Mouse (Mus musculus) heart, embryonic 11.5 days (tissue): Measurements from ENCODE around the gene Eif4e1b. TPM values are rescaled to one million over a fixed set of nuclear protein-coding genes. Genes with fewer than 3 reads are reported as not detected.
A peak's percentile ranks its signal among the peaks of the same experiment; 100 is the strongest.

Experiments used
- ATAC-seq: fragments of 200-750 bp; cut with Nextera tagmentation; replicated peaks from 2 replicates; pipeline ENCODE4 v1.8.0; 2017; ENCODE audit warnings: moderate library complexity; ENCODE audit not compliant: insufficient number of reproducible peaks, low FRiP score, low TSS enrichment
- H3K27ac ChIP-seq: fragments of 300-500 bp; sonication (generic); 2 replicates; pipeline ENCODE4 v1.5.1; 2014; ENCODE audit warnings: mild to moderate bottlenecking, low read depth, low read length
- H3K27me3 ChIP-seq: fragments of 300-500 bp; sonication (generic); 2 replicates; pipeline ENCODE4 v1.6.1; 2014; ENCODE audit warnings: mild to moderate bottlenecking, low read length, mixed read lengths; ENCODE audit not compliant: control insufficient read depth, insufficient read depth
- H3K36me3 ChIP-seq: fragments of 300-500 bp; sonication (generic); 2 replicates; pipeline ENCODE4 v1.6.1; 2014; ENCODE audit warnings: mild to moderate bottlenecking, low read length, moderate library complexity, mixed read lengths; ENCODE audit not compliant: control insufficient read depth, insufficient read depth
- H3K4me1 ChIP-seq: fragments of 300-500 bp; sonication (generic); 2 replicates; pipeline ENCODE4 v1.6.1; 2014; ENCODE audit warnings: low read length; ENCODE audit not compliant: control insufficient read depth, insufficient read depth
- H3K4me2 ChIP-seq: fragments of 300-500 bp; sonication (generic); 2 replicates; pipeline ENCODE4 v1.6.1; 2014; ENCODE audit warnings: mild to moderate bottlenecking, moderate library complexity
- H3K4me3 ChIP-seq: fragments of 300-500 bp; sonication (generic); 2 replicates; pipeline ENCODE4 v1.5.1; 2014; ENCODE audit warnings: low read depth, low read length
- H3K9ac ChIP-seq: fragments of 300-500 bp; sonication (generic); 2 replicates; pipeline ENCODE4 v1.6.1; 2014; ENCODE audit warnings: mild to moderate bottlenecking, low read depth, low read length, moderate library complexity
- H3K9me3 ChIP-seq: fragments of 300-500 bp; sonication (generic); replicated peaks from 2 replicates; pipeline ENCODE4 v1.6.1; 2016; ENCODE audit warnings: low read length; ENCODE audit not compliant: control insufficient read depth
- WGBS: fragments of 180-500 bp; shearing (Covaris S2); extraction: QIAGEN DNeasy Blood & Tissue Kit; methylation state at CpG from one replicate; pipeline ENCODE4 v1.1.7; 2014; ENCODE audit not compliant: insufficient replicate concordance; 5-methylcytosine and 5-hydroxymethylcytosine counted together
- polyA plus RNA-seq: library from polyadenylated mRNA; unstranded; fragments of >200 nt; fragmentation: Nextera tagmentation; extraction: Ambion mirVana; gene quantifications from 2 replicates; pipeline ENCODE4 v1.2.1, GENCODE M21; 2014

Eif4e1b gene
- polyA plus RNA-seq, 1 experiment from 2014 or later, result not detected

GRCm38 (mm10) chr13:54757093-54757830 lies 26.5 kb upstream of the Eif4e1b start:
- Histone ChIP-seq H3K9ac (no peak overlapping the region), H3K4me1 (peaks cover 8% of the 10 kb centered on the region; the same call in 1 of the 2 replicates), H3K9me3 (no peaks in the 10 kb centered on the region), H3K4me3 (peak overlapping the region; percentile 37; the same call in 1 of the 2 replicates), H3K4me2 (peak overlapping the region; percentile 66), H3K36me3 (no peaks in the 10 kb centered on the region), H3K27ac (no peak overlapping the region), H3K27me3 (peaks cover 48% of the 10 kb centered on the region)
- 44% methylated on average over 10 of the region's 10 CpGs for WGBS
- no peak for ATAC-seq

- H3K4me2 ChIP-seq, result peak overlapping the region; percentile 66
- peaks cover 8% of the 10 kb centered on the region; the same call in 1 of the 2 replicates for H3K4me1 ChIP-seq
- peak overlapping the region; percentile 37 for H3K4me3 ChIP-seq
- H3K9ac ChIP-seq, result no peak overlapping the region
- ATAC-seq, result peak; percentile 70
- H3K36me3 ChIP-seq, result no peaks in the 10 kb centered on the region
- no peak overlapping the region for H3K27ac ChIP-seq
- no peaks in the 10 kb centered on the region for H3K9me3 ChIP-seq
- H3K27me3 ChIP-seq, result peaks cover 53% of the 10 kb centered on the region
- under 1% methylated on average over 43 of the region's 43 CpGs for WGBS
These were observed 25.6 kb upstream of the Eif4e1b start for GRCm38 (mm10) chr13:54758045-54758755.

- Histone ChIP-seq H3K9ac (no peak overlapping the region), H3K4me2 (peak overlapping the region; percentile 66), H3K9me3 (no peaks in the 10 kb centered on the region), H3K4me3 (peak overlapping the region; percentile 37), H3K27me3 (peaks cover 60% of the 10 kb centered on the region), H3K27ac (no peak overlapping the region), H3K4me1 (peaks cover 8% of the 10 kb centered on the region; the same call in 1 of the 2 replicates), H3K36me3 (no peaks in the 10 kb centered on the region)
- under 1% methylated on average over 29 of the region's 29 CpGs for WGBS
- ATAC-seq, result no peak
These were observed 24.9 kb upstream of the Eif4e1b start for GRCm38 (mm10) chr13:54758756-54759470.

GRCm38 (mm10) chr13:54759496-54759895 lies 24.3 kb upstream of the Eif4e1b start:
- Histone ChIP-seq H3K9ac (no peak overlapping the region), H3K4me2 (no peak overlapping the region), H3K27me3 (peaks cover 66% of the 10 kb centered on the region), H3K4me3 (no peak overlapping the region), H3K9me3 (no peaks in the 10 kb centered on the region), H3K27ac (no peak overlapping the region), H3K4me1 (peaks cover 8% of the 10 kb centered on the region; the same call in 1 of the 2 replicates), H3K36me3 (no peaks in the 10 kb centered on the region)
- ATAC-seq, result no peak
- 21% methylated on average over 7 of the region's 7 CpGs for WGBS

- H3K9me3 ChIP-seq, result no peaks in the 10 kb centered on the region
- H3K36me3 ChIP-seq, result no peaks in the 10 kb centered on the region
- H3K4me2 ChIP-seq, result no peak overlapping the region
- no peak overlapping the region for H3K4me3 ChIP-seq
- H3K27me3 ChIP-seq, result peaks cover 74% of the 10 kb centered on the region
- no peak for ATAC-seq
- 54% methylated on average over 8 of the region's 8 CpGs for WGBS
- H3K9ac ChIP-seq, result no peak overlapping the region
- H3K27ac ChIP-seq, result no peak overlapping the region
- H3K4me1 ChIP-seq, result peaks cover 8% of the 10 kb centered on the region; the same call in 1 of the 2 replicates
These were observed 23.5 kb upstream of the Eif4e1b start for GRCm38 (mm10) chr13:54760164-54760795.

GRCm38 (mm10) chr13:54760906-54761305 lies 22.9 kb upstream of the Eif4e1b start:
- Histone ChIP-seq H3K4me2 (no peak overlapping the region), H3K27me3 (peaks cover 77% of the 10 kb centered on the region), H3K4me1 (peaks cover 8% of the 10 kb centered on the region; the same call in 1 of the 2 replicates), H3K27ac (no peak overlapping the region), H3K9ac (no peak overlapping the region), H3K4me3 (no peak overlapping the region), H3K36me3 (no peaks in the 10 kb centered on the region), H3K9me3 (no peaks in the 10 kb centered on the region)
- no peak for ATAC-seq
- 77% methylated on average over 7 of the region's 7 CpGs for WGBS

- Histone ChIP-seq H3K9me3 (no peaks in the 10 kb centered on the region), H3K4me3 (peak overlapping the region; percentile 34), H3K27ac (no peak overlapping the region), H3K27me3 (peaks cover 68% of the 10 kb centered on the region), H3K4me2 (peak overlapping the region; percentile 67), H3K4me1 (peaks cover 6% of the 10 kb centered on the region; the same call in 1 of the 2 replicates), H3K36me3 (no peaks in the 10 kb centered on the region), H3K9ac (no peak overlapping the region)
- no peak for ATAC-seq
- 4% methylated on average over 44 of the region's 44 CpGs for WGBS
These were observed 18.3 kb upstream of the Eif4e1b start for GRCm38 (mm10) chr13:54765281-54766191.
